Mouse (Mus musculus): ENCODE data around the gene Ly6g6e. TPM values are rescaled to one million over a fixed set of nuclear protein-coding genes. Genes with fewer than 3 reads are reported as not detected.

Gene Ly6g6e
- polyA plus RNA-seq, 1 experiment from 2014 or later, result 0.72 TPM

Other genes starting within 250 kb of the Ly6g6e start
- gene Stk19, start 240.0 kb upstream of the Ly6g6e start, polyA plus RNA-seq (2015; fragmentation: Nextera tagmentation; extraction: Ambion mirVana), result 17.1 and 24.4 TPM in 2 replicates
- gene Dxo, start 239.9 kb upstream of the Ly6g6e start, polyA plus RNA-seq (2015; fragmentation: Nextera tagmentation; extraction: Ambion mirVana), result 37.7 and 38.6 TPM in 2 replicates
- 32.9 and 33.9 TPM in 2 replicates for gene Skiv2l, start 226.7 kb upstream of the Ly6g6e start, polyA plus RNA-seq (2015; fragmentation: Nextera tagmentation; extraction: Ambion mirVana)
- gene Nelfe, start 226.5 kb upstream of the Ly6g6e start, polyA plus RNA-seq (2015; fragmentation: Nextera tagmentation; extraction: Ambion mirVana), result 57.5 and 64.3 TPM in 2 replicates
- gene Cfb, start 214.4 kb upstream of the Ly6g6e start, polyA plus RNA-seq (2015; fragmentation: Nextera tagmentation; extraction: Ambion mirVana), result 1.7 and 2.5 TPM in 2 replicates
- 1.4 and 1.5 TPM in 2 replicates for gene Zbtb12, start 197.4 kb upstream of the Ly6g6e start, polyA plus RNA-seq (2015; fragmentation: Nextera tagmentation; extraction: Ambion mirVana)
- gene Gm20547, start 194.9 kb upstream of the Ly6g6e start, polyA plus RNA-seq (2015; fragmentation: Nextera tagmentation; extraction: Ambion mirVana), result not detected in 2 replicates
- 2.2 and 2.6 TPM in 2 replicates for gene C2, start 178.6 kb upstream of the Ly6g6e start, polyA plus RNA-seq (2015; fragmentation: Nextera tagmentation; extraction: Ambion mirVana)
- 39.5 and 41.5 TPM in 2 replicates for gene Ehmt2, start 178.4 kb upstream of the Ly6g6e start, polyA plus RNA-seq (2015; fragmentation: Nextera tagmentation; extraction: Ambion mirVana)
- 0.16 and 0.68 TPM in 2 replicates for gene Slc44a4, start 162.4 kb upstream of the Ly6g6e start, polyA plus RNA-seq (2015; fragmentation: Nextera tagmentation; extraction: Ambion mirVana)
- 20.1 and 20.4 TPM in 2 replicates for gene Neu1, start 145.6 kb upstream of the Ly6g6e start, polyA plus RNA-seq (2015; fragmentation: Nextera tagmentation; extraction: Ambion mirVana)
- 0.11 and 0.18 TPM in 2 replicates for gene Hspa1b, start 117.7 kb upstream of the Ly6g6e start, polyA plus RNA-seq (2015; fragmentation: Nextera tagmentation; extraction: Ambion mirVana)
- not detected in 2 replicates for gene Gm20481, start 107.0 kb upstream of the Ly6g6e start, polyA plus RNA-seq (2015; fragmentation: Nextera tagmentation; extraction: Ambion mirVana)
- 3.9 and 4.4 TPM in 2 replicates for gene Hspa1a, start 104.7 kb upstream of the Ly6g6e start, polyA plus RNA-seq (2015; fragmentation: Nextera tagmentation; extraction: Ambion mirVana)
- gene Hspa1l, start 104.2 kb upstream of the Ly6g6e start, polyA plus RNA-seq (2015; fragmentation: Nextera tagmentation; extraction: Ambion mirVana), result 3.1 and 4.2 TPM in 2 replicates
- gene Lsm2, start 95.0 kb upstream of the Ly6g6e start, polyA plus RNA-seq (2015; fragmentation: Nextera tagmentation; extraction: Ambion mirVana), result 132 and 134 TPM in 2 replicates
- 69.9 and 75.0 TPM in 2 replicates for gene Vars, start 75.9 kb upstream of the Ly6g6e start, polyA plus RNA-seq (2015; fragmentation: Nextera tagmentation; extraction: Ambion mirVana)
- 0.27 and 0.34 TPM in 2 replicates for gene Vwa7, start 60.3 kb upstream of the Ly6g6e start, polyA plus RNA-seq (2015; fragmentation: Nextera tagmentation; extraction: Ambion mirVana)
- gene Sapcd1, start 48.9 kb upstream of the Ly6g6e start, polyA plus RNA-seq (2015; fragmentation: Nextera tagmentation; extraction: Ambion mirVana), result 1.9 and 3.0 TPM in 2 replicates
- 3.5 and 3.7 TPM in 2 replicates for gene Msh5, start 30.2 kb upstream of the Ly6g6e start, polyA plus RNA-seq (2015; fragmentation: Nextera tagmentation; extraction: Ambion mirVana)
- 349 and 372 TPM in 2 replicates for gene Clic1, start 26.9 kb upstream of the Ly6g6e start, polyA plus RNA-seq (2015; fragmentation: Nextera tagmentation; extraction: Ambion mirVana)
- 171 and 193 TPM in 2 replicates for gene Ddah2, start 17.9 kb upstream of the Ly6g6e start, polyA plus RNA-seq (2015; fragmentation: Nextera tagmentation; extraction: Ambion mirVana)
- 0.17 TPM in 1 of 2 replicates, not detected in the other for gene Ly6g6c, start 11.5 kb upstream of the Ly6g6e start, polyA plus RNA-seq (2015; fragmentation: Nextera tagmentation; extraction: Ambion mirVana)
- gene Mpig6b, start 10.7 kb upstream of the Ly6g6e start, polyA plus RNA-seq (2015; fragmentation: Nextera tagmentation; extraction: Ambion mirVana), result 0.16 and 0.54 TPM in 2 replicates
- gene Ly6g6d, start 1.2 kb downstream of the Ly6g6e start, polyA plus RNA-seq (2015; fragmentation: Nextera tagmentation; extraction: Ambion mirVana), result 1.9 and 3.4 TPM in 2 replicates
- gene Ly6g6f, start 8.7 kb downstream of the Ly6g6e start, polyA plus RNA-seq (2015; fragmentation: Nextera tagmentation; extraction: Ambion mirVana), result 0.29 and 0.39 TPM in 2 replicates
- gene Abhd16a, start 12.4 kb downstream of the Ly6g6e start, polyA plus RNA-seq (2015; fragmentation: Nextera tagmentation; extraction: Ambion mirVana), result 80.9 and 83.3 TPM in 2 replicates
- 0.72 TPM in 1 of 2 replicates, not detected in the other for gene Ly6g5c, start 31.4 kb downstream of the Ly6g6e start, polyA plus RNA-seq (2015; fragmentation: Nextera tagmentation; extraction: Ambion mirVana)
- gene Ly6g5b, start 38.5 kb downstream of the Ly6g6e start, polyA plus RNA-seq (2015; fragmentation: Nextera tagmentation; extraction: Ambion mirVana), result 0.57 and 0.63 TPM in 2 replicates
- gene Gpank1, start 44.6 kb downstream of the Ly6g6e start, polyA plus RNA-seq (2015; fragmentation: Nextera tagmentation; extraction: Ambion mirVana), result 13.6 and 14.9 TPM in 2 replicates
- 224 and 232 TPM in 2 replicates for gene Csnk2b, start 45.2 kb downstream of the Ly6g6e start, polyA plus RNA-seq (2015; fragmentation: Nextera tagmentation; extraction: Ambion mirVana)
- gene D17H6S53E, start 49.5 kb downstream of the Ly6g6e start, polyA plus RNA-seq (2015; fragmentation: Nextera tagmentation; extraction: Ambion mirVana), result 10.1 and 10.2 TPM in 2 replicates
- 0.60 and 0.89 TPM in 2 replicates for gene Apom, start 55.1 kb downstream of the Ly6g6e start, polyA plus RNA-seq (2015; fragmentation: Nextera tagmentation; extraction: Ambion mirVana)
- gene Bag6, start 58.3 kb downstream of the Ly6g6e start, polyA plus RNA-seq (2015; fragmentation: Nextera tagmentation; extraction: Ambion mirVana), result 37.5 and 40.5 TPM in 2 replicates
- 103 and 113 TPM in 2 replicates for gene Prrc2a, start 88.0 kb downstream of the Ly6g6e start, polyA plus RNA-seq (2015; fragmentation: Nextera tagmentation; extraction: Ambion mirVana)
- 6.0 and 10.9 TPM in 2 replicates for gene Aif1, start 99.2 kb downstream of the Ly6g6e start, polyA plus RNA-seq (2015; fragmentation: Nextera tagmentation; extraction: Ambion mirVana)
- gene Lst1, start 111.5 kb downstream of the Ly6g6e start, polyA plus RNA-seq (2015; fragmentation: Nextera tagmentation; extraction: Ambion mirVana), result 7.9 and 8.2 TPM in 2 replicates
- gene Ltb, start 117.5 kb downstream of the Ly6g6e start, polyA plus RNA-seq (2015; fragmentation: Nextera tagmentation; extraction: Ambion mirVana), result 3.5 and 6.4 TPM in 2 replicates
- 0.20 and 0.33 TPM in 2 replicates for gene Tnf, start 125.1 kb downstream of the Ly6g6e start, polyA plus RNA-seq (2015; fragmentation: Nextera tagmentation; extraction: Ambion mirVana)
- 0.27 and 0.79 TPM in 2 replicates for gene Lta, start 128.4 kb downstream of the Ly6g6e start, polyA plus RNA-seq (2015; fragmentation: Nextera tagmentation; extraction: Ambion mirVana)
- gene Gm16181, start 143.9 kb downstream of the Ly6g6e start, polyA plus RNA-seq (2015; fragmentation: Nextera tagmentation; extraction: Ambion mirVana), result 0.41 and 1.2 TPM in 2 replicates
- 10.1 and 10.4 TPM in 2 replicates for gene Atp6v1g2, start 156.8 kb downstream of the Ly6g6e start, polyA plus RNA-seq (2015; fragmentation: Nextera tagmentation; extraction: Ambion mirVana)
- gene Nfkbil1, start 158.9 kb downstream of the Ly6g6e start, polyA plus RNA-seq (2015; fragmentation: Nextera tagmentation; extraction: Ambion mirVana), result 8.4 and 8.8 TPM in 2 replicates
- gene Ddx39b, start 164.8 kb downstream of the Ly6g6e start, polyA plus RNA-seq (2015; fragmentation: Nextera tagmentation; extraction: Ambion mirVana), result 256 and 260 TPM in 2 replicates
- 90.5 and 110 TPM in 2 replicates for gene H2-D1, start 185.8 kb downstream of the Ly6g6e start, polyA plus RNA-seq (2015; fragmentation: Nextera tagmentation; extraction: Ambion mirVana)
- not detected in 2 replicates for gene H2-Q1, start 243.5 kb downstream of the Ly6g6e start, polyA plus RNA-seq (2015; fragmentation: Nextera tagmentation; extraction: Ambion mirVana)